Mouse (Mus musculus) embryonic facial prominence, embryonic 15.5 days (tissue): ENCODE results near the gene Prelid3b. TPM values are rescaled to one million over a fixed set of nuclear protein-coding genes. Genes with fewer than 3 reads are reported as not detected.
A peak's percentile ranks its signal among the peaks of the same experiment; 100 is the strongest.

Experiments used
- ATAC-seq: fragments of 200-750 bp; cut with Nextera tagmentation; 2 replicates; pipeline ENCODE4 v1.8.0; 2017; ENCODE audit warnings: low read depth, moderate TSS enrichment; ENCODE audit not compliant: insufficient number of reproducible peaks, low FRiP score, low TSS enrichment
- H3K27ac ChIP-seq: fragments of 300-500 bp; sonication (generic); replicated peaks from 2 replicates; pipeline ENCODE4 v1.5.1; 2015; ENCODE audit warnings: mild to moderate bottlenecking, inconsistent platforms
- H3K27me3 ChIP-seq: fragments of 300-500 bp; sonication (generic); 2 replicates; pipeline ENCODE4 v1.6.1; 2015; ENCODE audit warnings: inconsistent platforms
- H3K36me3 ChIP-seq: fragments of 300-500 bp; sonication (generic); 2 replicates; pipeline ENCODE4 v1.6.1; 2015; ENCODE audit warnings: mild to moderate bottlenecking, inconsistent platforms
- H3K4me1 ChIP-seq: fragments of 300-500 bp; sonication (generic); 2 replicates; pipeline ENCODE4 v1.6.1; 2015; ENCODE audit warnings: inconsistent platforms
- H3K4me2 ChIP-seq: fragments of 300-500 bp; sonication (generic); replicated peaks from 2 replicates; pipeline ENCODE4 v1.6.1; 2015; ENCODE audit warnings: mild to moderate bottlenecking, inconsistent platforms
- H3K4me3 ChIP-seq: fragments of 300-500 bp; sonication (generic); replicated peaks from 2 replicates; pipeline ENCODE4 v1.5.1; 2015; ENCODE audit warnings: mild to moderate bottlenecking, inconsistent platforms
- H3K9ac ChIP-seq: fragments of 300-500 bp; sonication (generic); 2 replicates; pipeline ENCODE4 v1.6.1; 2015; ENCODE audit warnings: inconsistent platforms
- H3K9me3 ChIP-seq: fragments of 300-500 bp; sonication (generic); replicated peaks from 2 replicates; pipeline ENCODE4 v1.6.1; 2016; ENCODE audit warnings: inconsistent platforms
- WGBS: fragments of 180-500 bp; shearing (Covaris S2); methylation state at CpG from one replicate; pipeline ENCODE4 v1.1.7; 2015; 5-methylcytosine and 5-hydroxymethylcytosine counted together
- polyA plus RNA-seq: library from polyadenylated mRNA; unstranded; fragments of >200 nt; fragmentation: Nextera tagmentation; extraction: Ambion mirVana; gene quantifications from 2 replicates; pipeline ENCODE4 v1.2.1, GENCODE M21; 2015

The Prelid3b gene
- polyA plus RNA-seq, 1 experiment from 2014 or later = 109 TPM

DNA sequence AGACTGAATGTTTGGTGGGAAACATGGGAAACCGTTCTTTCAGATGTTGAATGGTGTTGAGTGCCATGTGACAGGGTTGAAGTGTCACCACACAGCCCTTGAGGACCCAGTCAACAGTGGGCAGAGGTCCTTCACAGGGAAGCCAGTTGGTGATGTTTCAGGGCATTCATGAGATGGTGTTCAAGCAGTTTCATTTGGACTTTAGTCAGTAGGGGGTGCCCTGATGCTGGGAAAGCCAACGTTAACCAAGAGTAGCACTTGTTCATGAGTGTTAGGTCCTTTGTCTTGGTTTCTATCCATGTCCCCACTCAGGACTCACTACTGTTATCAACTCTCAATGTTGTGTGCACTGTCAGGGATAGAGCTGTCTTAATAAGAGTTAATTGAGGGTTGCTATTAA, 20.0 kb upstream of the Prelid3b start:
- WGBS = 72% methylated on average over 2 of the region's 2 CpGs
- Histone ChIP-seq H3K4me1 (no peaks in the 10 kb centered on the region), H3K36me3 (no peaks in the 10 kb centered on the region), H3K9ac (no peak overlapping the region), H3K4me3 (no peak overlapping the region), H3K27me3 (no peaks in the 10 kb centered on the region), H3K4me2 (no peak overlapping the region), H3K27ac (no peak overlapping the region), H3K9me3 (no peaks in the 10 kb centered on the region)
- no peak for ATAC-seq

DNA sequence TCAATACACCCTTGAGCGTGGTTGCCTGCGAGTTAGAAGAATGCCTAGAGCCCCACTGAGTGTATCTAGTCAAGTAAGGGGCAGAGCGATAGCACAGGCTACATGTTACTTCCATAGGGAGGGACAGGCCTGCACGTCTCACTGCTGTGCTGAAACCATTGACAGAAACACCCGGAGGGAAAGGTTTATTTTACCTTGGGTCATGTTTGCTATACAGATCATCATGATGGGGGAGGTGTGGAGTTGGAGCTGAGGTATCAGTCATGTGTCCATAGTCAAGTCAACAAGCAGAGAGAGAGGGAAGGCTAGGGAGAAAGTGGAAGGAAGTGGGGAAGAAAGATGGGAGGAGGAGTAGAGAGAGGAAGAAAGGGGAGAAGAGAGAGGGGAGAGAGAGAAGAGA, 14.1 kb upstream of the Prelid3b start:
- H3K9ac ChIP-seq = no peak overlapping the region
- H3K4me1 ChIP-seq = no peaks in the 10 kb centered on the region
- no peak for ATAC-seq
- H3K27ac ChIP-seq = no peak overlapping the region
- no peaks in the 10 kb centered on the region for H3K27me3 ChIP-seq
- no peak overlapping the region for H3K4me2 ChIP-seq
- H3K36me3 ChIP-seq = no peaks in the 10 kb centered on the region
- WGBS = 86% methylated on average over 5 of the region's 5 CpGs
- no peak overlapping the region for H3K4me3 ChIP-seq
- no peaks in the 10 kb centered on the region for H3K9me3 ChIP-seq

DNA sequence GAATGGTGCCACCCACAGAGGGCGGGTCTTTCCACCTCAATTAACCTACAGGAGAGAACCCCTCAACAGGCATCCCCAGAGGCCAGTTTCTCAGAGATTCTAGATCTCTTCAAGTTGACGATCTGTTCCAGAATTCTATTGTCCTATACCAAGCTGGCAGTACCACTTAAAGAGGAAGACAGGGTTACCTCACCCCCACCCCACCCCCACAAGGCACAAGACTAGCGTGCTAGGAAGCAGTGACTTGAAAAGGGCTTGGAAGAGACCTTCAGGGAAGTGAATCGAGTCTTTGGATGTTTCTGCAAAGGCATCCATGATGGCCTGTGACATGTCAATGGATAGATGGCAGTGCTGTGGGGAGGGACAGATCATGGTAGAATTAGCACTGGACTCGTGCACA, 5.9 kb upstream of the Prelid3b start:
- ATAC-seq = no peak
- Histone ChIP-seq H3K36me3 (no peaks in the 10 kb centered on the region), H3K4me1 (no peaks in the 10 kb centered on the region), H3K9me3 (no peaks in the 10 kb centered on the region), H3K9ac (no peak overlapping the region), H3K4me3 (no peak overlapping the region), H3K27me3 (no peaks in the 10 kb centered on the region), H3K4me2 (no peak overlapping the region), H3K27ac (no peak overlapping the region)
- 69% methylated on average over 5 of the region's 5 CpGs for whole genome bisulfite sequencing

DNA sequence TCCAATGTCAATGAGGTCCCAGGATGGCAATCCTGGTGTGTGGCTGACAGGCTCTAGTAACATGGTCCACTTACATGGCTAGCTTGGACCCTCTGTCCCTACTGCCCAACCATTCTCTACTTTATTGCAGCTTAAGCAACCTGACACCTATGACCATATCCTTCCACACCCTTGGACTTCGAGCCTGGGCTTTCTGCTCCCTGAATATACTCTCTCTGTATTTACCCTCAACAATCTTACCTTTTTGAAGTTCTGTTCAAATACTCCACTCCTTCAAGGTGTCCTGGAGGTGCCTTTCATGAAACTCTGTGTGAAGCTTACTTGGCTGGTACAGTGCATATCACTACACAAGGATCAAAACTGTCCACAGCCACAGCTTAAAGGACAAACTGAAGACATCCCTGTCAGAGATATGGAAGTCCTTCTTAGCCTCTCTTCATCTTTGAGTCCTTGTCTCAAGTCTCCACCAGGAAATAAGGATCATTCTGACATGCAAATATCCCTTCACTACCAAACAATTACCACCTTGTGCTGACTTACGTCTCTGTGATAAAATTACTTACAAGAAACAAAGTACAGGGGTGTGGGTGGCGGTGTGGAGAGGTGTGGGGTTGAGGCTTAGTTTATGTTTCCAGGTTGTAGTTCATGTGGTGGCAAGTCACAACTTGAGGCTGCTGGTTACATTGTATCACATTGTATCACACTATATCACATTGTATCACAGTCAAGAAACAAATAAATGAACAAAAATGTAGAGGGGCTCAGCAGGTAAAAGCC, 4.8 kb upstream of the Prelid3b start:
- Histone ChIP-seq H3K4me1 (peaks cover 6% of the 10 kb centered on the region), H3K4me2 (no peak overlapping the region), H3K36me3 (no peaks in the 10 kb centered on the region), H3K27me3 (no peaks in the 10 kb centered on the region), H3K4me3 (no peak overlapping the region), H3K27ac (no peak overlapping the region), H3K9ac (no peak overlapping the region), H3K9me3 (no peaks in the 10 kb centered on the region)
- 66% methylated on average over 3 of the region's 3 CpGs for WGBS
- ATAC-seq = no peak

- H3K36me3 ChIP-seq = peaks cover 11% of the 10 kb centered on the region; the same call in 1 of the 2 replicates
- H3K27me3 ChIP-seq = no peaks in the 10 kb centered on the region
- peak overlapping the region; percentile 77 for H3K4me2 ChIP-seq
- ATAC-seq = no peak
- WGBS = 50% methylated on average over 5 of the region's 5 CpGs
- H3K9me3 ChIP-seq = no peaks in the 10 kb centered on the region
- peak overlapping the region; percentile 76 for H3K27ac ChIP-seq
- H3K4me1 ChIP-seq = peaks cover 14% of the 10 kb centered on the region
- peak overlapping the region; percentile 42; the same call in 1 of the 2 replicates for H3K9ac ChIP-seq
- H3K4me3 ChIP-seq = peak overlapping the region; percentile 84
These were observed 658 bp upstream of the Prelid3b start for GRCm38 (mm10) chr2:174473550-174473927.

DNA sequence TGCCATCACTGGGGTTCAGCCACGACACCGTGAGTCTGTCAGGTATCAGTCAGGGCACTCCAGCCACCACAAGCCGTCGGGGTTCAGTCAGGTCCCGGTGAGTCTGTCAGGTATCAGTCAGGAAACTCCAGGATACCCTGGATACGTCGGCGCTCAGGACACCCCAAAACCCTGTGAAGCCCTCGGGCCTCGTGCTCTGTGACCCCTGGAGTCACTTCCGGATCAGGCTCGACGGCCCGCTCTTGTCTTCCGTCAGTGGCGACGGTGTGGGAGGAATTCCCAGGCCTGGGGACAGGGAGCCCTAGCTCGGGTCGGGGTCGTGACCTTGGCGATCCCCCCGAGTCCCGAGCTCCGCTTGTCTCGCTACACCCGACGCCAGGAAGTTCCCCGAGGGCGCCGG, 474 bp downstream of the Prelid3b start:
- peak overlapping the region; percentile 77 for H3K27ac ChIP-seq
- ATAC-seq = peak; percentile 21

DNA sequence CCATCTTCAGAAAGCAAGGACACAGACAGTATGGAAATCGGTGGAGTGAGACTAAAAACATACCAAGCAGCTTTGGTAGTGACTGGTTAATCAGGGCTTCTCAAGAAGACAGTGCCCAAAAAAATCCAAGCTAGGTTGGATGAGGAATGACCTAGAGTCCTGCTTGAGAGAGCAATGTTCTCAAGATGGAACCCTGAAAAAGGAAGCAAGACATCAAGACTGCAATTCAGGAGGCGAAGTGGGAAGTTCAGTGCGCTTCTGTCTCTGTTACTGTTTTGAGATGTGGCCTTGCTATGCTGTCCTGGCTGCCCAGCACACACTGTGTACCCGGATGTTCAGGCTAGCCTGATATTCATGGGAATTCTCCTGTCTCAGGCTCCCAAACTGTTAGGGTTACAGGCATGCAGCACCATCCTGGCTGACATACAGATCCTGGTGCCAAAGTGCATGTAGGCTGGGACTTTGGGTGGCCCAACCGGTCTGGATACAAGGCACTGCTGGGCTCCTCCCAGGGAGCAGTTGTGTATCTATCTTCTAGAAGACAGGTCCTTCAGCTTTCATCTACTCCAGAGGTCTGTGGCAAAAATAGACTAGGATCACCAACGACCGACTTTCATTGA, 2.0 kb downstream of the Prelid3b start:
- Histone ChIP-seq H3K9me3 (no peaks in the 10 kb centered on the region), H3K9ac (no peak overlapping the region), H3K27ac (no peak overlapping the region), H3K27me3 (no peaks in the 10 kb centered on the region), H3K4me3 (no peak overlapping the region), H3K4me2 (0 out of 2 replicates have a peak overlapping the region, but pooled peaks have one; percentile 9), H3K36me3 (peaks cover 27% of the 10 kb centered on the region), H3K4me1 (peaks cover 14% of the 10 kb centered on the region)
- WGBS = 91% methylated on average over 7 of the region's 7 CpGs
- ATAC-seq = no peak

More for the DNA sequence above, 474 bp downstream of the Prelid3b start:
- Histone ChIP-seq H3K9me3 (no peaks in the 10 kb centered on the region), H3K36me3 (peaks cover 20% of the 10 kb centered on the region; the same call in 1 of the 2 replicates), H3K4me3 (peak overlapping the region; percentile 84), H3K27me3 (no peaks in the 10 kb centered on the region), H3K4me2 (peak overlapping the region; percentile 77), H3K4me1 (peaks cover 14% of the 10 kb centered on the region), H3K9ac (peak overlapping the region; percentile 77)
- WGBS = 6% methylated on average over 30 of the region's 30 CpGs

DNA sequence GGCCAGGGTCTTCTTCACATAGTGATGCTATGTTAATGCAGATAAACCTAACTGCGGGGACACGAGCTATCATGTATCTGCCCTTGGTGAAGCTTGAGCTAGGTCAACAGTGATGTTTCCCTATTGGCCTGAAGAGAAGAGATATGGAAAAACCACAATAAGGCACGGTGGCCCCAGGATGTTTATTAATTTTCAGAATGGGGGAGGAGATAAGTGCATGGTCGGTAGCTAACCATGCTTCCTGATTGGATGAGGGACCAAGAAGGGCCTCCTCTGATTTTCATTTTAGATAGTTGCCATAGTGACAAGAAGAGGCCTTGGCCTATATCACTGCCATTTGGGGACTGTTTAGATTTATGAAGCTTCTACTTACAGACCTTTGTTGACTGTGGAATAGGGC, 2.5 kb downstream of the Prelid3b start:
- H3K36me3 ChIP-seq = peaks cover 27% of the 10 kb centered on the region
- H3K27me3 ChIP-seq = no peaks in the 10 kb centered on the region
- no peak overlapping the region for H3K4me2 ChIP-seq
- 85% methylated on average over 4 of the region's 4 CpGs for WGBS
- ATAC-seq = no peak
- H3K9me3 ChIP-seq = no peaks in the 10 kb centered on the region
- peaks cover 14% of the 10 kb centered on the region for H3K4me1 ChIP-seq
- H3K4me3 ChIP-seq = no peak overlapping the region
- no peak overlapping the region for H3K9ac ChIP-seq
- no peak overlapping the region for H3K27ac ChIP-seq

DNA sequence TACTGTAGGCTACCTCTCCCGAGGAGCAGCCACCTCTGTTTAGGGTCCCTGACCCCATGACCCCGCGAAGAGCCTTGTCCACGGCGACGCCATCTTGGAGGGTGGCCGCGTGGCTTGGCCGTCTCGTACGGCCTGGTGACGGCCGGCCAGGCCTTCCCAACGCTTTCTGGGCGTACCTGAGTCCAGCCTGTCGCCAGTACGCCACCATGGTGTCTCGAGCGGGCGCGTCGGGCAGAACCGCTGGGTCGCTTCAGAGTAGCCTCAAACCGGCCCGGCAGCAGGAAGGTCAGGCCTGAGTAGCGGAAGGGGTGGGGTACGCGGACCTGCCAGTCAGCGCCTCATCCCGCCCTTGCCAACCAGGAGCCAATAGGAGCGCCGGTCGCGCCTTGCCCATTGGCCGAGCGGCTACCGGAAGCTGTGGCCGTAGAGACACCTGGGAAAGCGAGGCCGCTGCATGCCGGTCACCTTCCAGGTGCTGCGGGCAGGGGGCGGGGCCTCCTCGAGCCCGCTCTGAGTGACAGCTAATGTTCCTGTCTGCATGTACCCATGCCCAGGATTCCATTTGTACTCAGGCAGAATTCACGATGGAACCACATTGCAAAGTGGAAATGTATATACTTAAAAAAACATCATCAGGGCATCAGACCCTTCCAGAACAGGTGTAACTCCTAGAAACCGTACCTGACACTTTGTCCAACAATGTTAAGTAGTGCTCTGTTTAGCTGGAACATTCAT, 8.9 kb downstream of the Prelid3b start, which contains the start of gene Atp5e:
TSS of gene Atp5e (minus strand) at position 317 of the 735 bp plus-strand sequence.
- Histone ChIP-seq H3K9ac (peak within 1 kb of the TSS; percentile 83), H3K9me3 (no peaks in the 10 kb centered on the region), H3K4me1 (peaks cover 8% of the 10 kb centered on the region; the same call in 1 of the 2 replicates), H3K27ac (peak within 1 kb of the TSS; percentile 76; the same call in 1 of the 2 replicates), H3K4me3 (peak within 1 kb of the TSS; percentile 92), H3K36me3 (peaks cover 53% of the 10 kb centered on the region), H3K27me3 (no peaks in the 10 kb centered on the region), H3K4me2 (peak within 1 kb of the TSS; percentile 92)
- ATAC-seq = peak; percentile 97
- 2% methylated on average over 48 of the region's 48 CpGs for WGBS

- Histone ChIP-seq H3K4me1 (peaks cover 8% of the 10 kb centered on the region; the same call in 1 of the 2 replicates), H3K27me3 (no peaks in the 10 kb centered on the region), H3K9ac (peak overlapping the region; percentile 83), H3K36me3 (peaks cover 48% of the 10 kb centered on the region), H3K4me2 (peak overlapping the region; percentile 92), H3K4me3 (peak overlapping the region; percentile 92), H3K27ac (peak overlapping the region; percentile 76; the same call in 1 of the 2 replicates), H3K9me3 (no peaks in the 10 kb centered on the region)
- ATAC-seq = 0 out of 2 replicates have a peak, but pooled peaks have one; percentile 6
- WGBS = 34% methylated on average over 10 of the region's 10 CpGs
These were observed 9.5 kb downstream of the Prelid3b start for GRCm38 (mm10) chr2:174463370-174463769.

- H3K36me3 ChIP-seq = peaks cover 33% of the 10 kb centered on the region
These were observed 13.5 kb downstream of the Prelid3b start for GRCm38 (mm10) chr2:174459365-174459764.

More at GRCm38 (mm10) chr2:174459365-174459764, 13.5 kb downstream of the Prelid3b start:
- 73% methylated on average over 2 of the region's 2 CpGs for WGBS
- no peak overlapping the region for H3K4me3 ChIP-seq
- H3K4me2 ChIP-seq = no peak overlapping the region
- no peaks in the 10 kb centered on the region for H3K9me3 ChIP-seq
- no peaks in the 10 kb centered on the region for H3K27me3 ChIP-seq
- no peak for ATAC-seq
- peaks cover 8% of the 10 kb centered on the region; the same call in 1 of the 2 replicates for H3K4me1 ChIP-seq
- H3K9ac ChIP-seq = no peak overlapping the region
- no peak overlapping the region for H3K27ac ChIP-seq
